Comparison of ENCODE assay signal across 8 mouse cellular contexts in genomic region chr3:27982436-27983017, GRCm38 (mm10). TPM values are rescaled to one million over a fixed set of nuclear protein-coding genes. Genes with fewer than 3 reads are reported as not detected.
DNase-seq lines count a peak whose midpoint lies in the region; ATAC-seq lines count a peak whose summit lies in the region.

No protein-coding gene starts in this region.

- H3K9me3 ChIP-seq in intestine, embryonic 16.5 days (ENCODE audit: control insufficient read depth, low read length), result no peaks in the 10 kb centered on the region
- H3K9me3 ChIP-seq in midbrain, embryonic 16.5 days (replicated peaks; ENCODE audit: control insufficient read depth, low read length, poor library complexity, severe bottlenecking), result no peaks in the 10 kb centered on the region

- no peak overlapping the region for H3K27ac ChIP-seq in intestine, embryonic 16.5 days (ENCODE audit: low read length)
- no peak overlapping the region for H3K27ac ChIP-seq in midbrain, embryonic 16.5 days (ENCODE audit: low read length)

- H3K4me1 ChIP-seq in intestine, embryonic 16.5 days (ENCODE audit: control insufficient read depth, insufficient read depth, low read length), result peaks cover 6% of the 10 kb centered on the region; the same call in 1 of the 2 replicates
- peaks cover 8% of the 10 kb centered on the region for H3K4me1 ChIP-seq in midbrain, embryonic 16.5 days (ENCODE audit: control insufficient read depth, insufficient read depth, low read length)

- 35% methylated on average over 7 of the region's 7 CpGs for WGBS in intestine, embryonic 16.5 days
- 42% methylated on average over 7 of the region's 7 CpGs for WGBS in midbrain, embryonic 16.5 days

- no peaks in the 10 kb centered on the region for H3K27me3 ChIP-seq in intestine, embryonic 16.5 days (replicated peaks; ENCODE audit: control insufficient read depth, insufficient read depth, low read length)
- H3K27me3 ChIP-seq in midbrain, embryonic 16.5 days (ENCODE audit: control insufficient read depth, insufficient read depth, low read depth, low read length), result no peaks in the 10 kb centered on the region

- no peak overlapping the region for H3K9ac ChIP-seq in intestine, embryonic 16.5 days (ENCODE audit: low read depth, low read length)
- H3K9ac ChIP-seq in midbrain, embryonic 16.5 days (ENCODE audit: low read depth, low read length), result no peak overlapping the region

- intact Hi-C loops in gastrocnemius, postnatal 14 days (cut with DNase I; ENCODE audit: low total_unique reads), result no loop called here
- intact Hi-C loops in left cerebral cortex, postnatal 10 days (cut with DNase I), result loop anchor here (2.0 kb wide), 1 partner anchor 124 kb away; no protein-coding TSS in a partner anchor

- H3K36me3 ChIP-seq in intestine, embryonic 16.5 days (ENCODE audit: control insufficient read depth, insufficient read depth, low read length), result no peaks in the 10 kb centered on the region
- H3K36me3 ChIP-seq in midbrain, embryonic 16.5 days (ENCODE audit: control insufficient read depth, insufficient read depth, low read length), result no peaks in the 10 kb centered on the region

- H3K4me2 ChIP-seq in intestine, embryonic 16.5 days (ENCODE audit: low read depth, low read length), result no peak overlapping the region
- H3K4me2 ChIP-seq in midbrain, embryonic 16.5 days (ENCODE audit: low read length), result no peak overlapping the region

- no peak for ATAC-seq in CD4-positive, CD25-positive, alpha-beta regulatory T cell, adult 4 months
- ATAC-seq in intestine, embryonic 16.5 days, result peak; percentile 59
- peak; percentile 55 for ATAC-seq in midbrain, embryonic 16.5 days

- DNase-seq in CD4-positive, CD25-positive, alpha-beta regulatory T cell, adult 2 months (ENCODE audit: low read depth, low spot score), result peak; percentile 21
- peak; percentile 76 for DNase-seq in embryo, embryonic 10 days (ENCODE audit: low spot score)
- DNase-seq in gastrocnemius, postnatal 14 days, result peak; percentile 61
- DNase-seq in left cerebral cortex, postnatal 10 days (ENCODE audit: extremely low spot score in 1 of 2, low spot score in 2 of 2), result peak; percentile 75 to 79
- DNase-seq in testis, postnatal 10 days (ENCODE audit: low spot score), result peak; percentile 77

- H3K4me3 ChIP-seq in intestine, embryonic 16.5 days (ENCODE audit: low read length), result no peak overlapping the region
- no peak overlapping the region for H3K4me3 ChIP-seq in midbrain, embryonic 16.5 days (ENCODE audit: low read depth, low read length)

RNA-seq across cellular contexts. Expression of gene Pld1, which starts 44.0 kb away (rescaled TPM):
- polyA plus RNA-seq in CD4-positive, CD25-positive, alpha-beta regulatory T cell, adult 4 months (2017; shearing (Covaris generic)), result under 1 TPM in 1 of 2 experiments, not detected in 1; 0.85 TPM
- 10 to 100 TPM in 1 of 2 experiments, 1 to 10 TPM in 1; 6.7 to 10.5 TPM for total RNA-seq in gastrocnemius, postnatal 14 days (2021)
- 22.3 and 25.9 TPM in 2 replicates for polyA plus RNA-seq in intestine, embryonic 16.5 days (2015; fragmentation: Nextera tagmentation; extraction: Ambion mirVana)
- total RNA-seq in left cerebral cortex, postnatal 10 days (2021), result 10 to 100 TPM in 1 of 2 experiments, 1 to 10 TPM in 1; 7.1 to 10.8 TPM
- polyA plus RNA-seq in midbrain, embryonic 16.5 days (2015; fragmentation: Nextera tagmentation; extraction: Ambion mirVana), result 4.0 and 4.1 TPM in 2 replicates

Comparison
In these comparisons a context has a peak if more than half of its experiments do, and no peak if none do; other contexts are left out.
1. DNase-seq: peak in every context shown above with its lines; median percentile 77 in left cerebral cortex, postnatal 10 days; 77 in testis, postnatal 10 days; 76 in embryo, embryonic 10 days; 61 in gastrocnemius, postnatal 14 days; 21 in CD4-positive, CD25-positive, alpha-beta regulatory T cell, adult 2 months.